Mouse (Mus musculus): ENCODE measurements around the gene Gm4981.
"Not testable (repeated sequence)": the region's sequence is repeated elsewhere in the genome, so short reads cannot be mapped to it uniquely, and the experiment has no call there.

Gm4981 gene

DNA sequence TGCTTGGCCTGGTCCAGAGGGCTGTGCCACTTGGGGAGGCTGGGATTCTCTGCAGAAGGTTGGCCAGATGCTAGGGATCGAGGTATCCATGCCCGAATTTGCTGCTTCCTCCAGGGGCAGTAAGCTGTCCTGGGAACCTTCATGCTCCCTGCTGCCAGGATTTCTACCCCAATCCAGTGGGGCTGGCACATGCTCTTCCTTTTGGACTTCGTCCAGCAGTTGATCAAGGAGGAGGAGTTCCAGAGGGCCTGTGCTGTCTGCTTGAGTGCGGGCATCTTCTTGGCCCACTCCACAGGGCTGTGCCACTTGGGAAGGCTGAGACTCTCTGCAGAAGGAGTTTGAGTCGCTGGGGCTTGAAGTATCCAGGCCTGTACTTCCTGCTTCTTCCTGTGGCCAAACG, 13.3 kb downstream of the Gm4981 start:
- DNase-seq (ENCODE audit: low read depth, low spot score): not testable (repeated sequence)

DNA sequence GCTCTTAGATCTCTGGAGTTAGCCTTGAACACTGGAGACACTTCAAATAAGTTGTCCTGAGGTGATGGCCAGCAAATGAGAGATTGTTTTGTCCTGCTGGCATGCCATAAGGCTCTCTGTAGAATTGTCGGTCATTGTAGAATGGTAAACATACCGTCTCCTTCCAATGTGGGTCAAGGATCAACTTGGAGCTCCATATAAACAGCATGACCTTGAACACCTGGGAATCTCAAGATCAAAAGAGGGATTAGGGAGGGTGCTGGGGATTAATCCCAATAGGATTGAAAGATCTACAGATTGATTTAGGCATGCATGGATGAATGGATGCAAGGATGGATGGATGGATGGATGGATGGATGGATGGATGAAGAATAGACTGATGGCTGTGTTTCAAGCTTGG, 14.9 kb downstream of the Gm4981 start:
- DNase-seq (ENCODE audit: low read depth, low spot score): not testable (repeated sequence)

DNA sequence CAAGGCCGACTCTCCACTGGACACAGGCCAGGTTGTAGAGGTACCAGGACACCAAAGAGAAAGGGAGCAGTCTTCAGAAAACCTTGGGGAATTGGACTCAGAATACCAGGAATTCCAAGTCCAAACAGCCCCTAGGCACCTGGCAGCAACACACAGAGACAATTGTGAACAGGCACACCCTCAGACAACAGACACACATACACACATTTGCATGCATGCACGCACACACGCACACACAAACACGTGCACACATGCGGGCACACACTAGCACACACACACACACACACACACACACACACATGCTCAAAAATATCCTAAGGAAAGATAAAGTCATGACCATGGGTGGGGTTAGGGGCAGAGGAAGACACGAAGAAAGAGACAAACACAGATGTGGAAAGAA, 15.8 kb downstream of the Gm4981 start:
- no peak for DNase-seq (ENCODE audit: low read depth, low spot score)

DNA sequence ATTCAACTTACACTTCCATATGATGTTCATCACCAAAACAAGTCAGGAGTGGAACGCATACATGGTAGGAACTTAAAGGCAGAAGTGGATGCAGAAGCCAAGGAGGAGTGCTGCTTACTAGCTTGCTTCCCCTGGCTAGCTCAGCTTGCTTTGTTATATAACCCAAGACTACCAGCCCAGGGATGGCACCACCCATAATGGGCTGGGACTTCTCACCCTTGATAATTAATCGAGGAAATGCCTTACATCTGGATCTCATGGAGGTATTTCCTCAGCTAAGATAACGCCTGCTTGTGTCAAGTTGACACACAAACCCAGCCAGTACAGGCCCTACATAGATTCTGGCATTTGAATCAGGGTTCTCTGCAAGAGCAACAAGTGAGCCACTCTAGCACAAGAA, 19.1 kb downstream of the Gm4981 start:
- no peak for DNase-seq (ENCODE audit: low read depth, low spot score)

DNA sequence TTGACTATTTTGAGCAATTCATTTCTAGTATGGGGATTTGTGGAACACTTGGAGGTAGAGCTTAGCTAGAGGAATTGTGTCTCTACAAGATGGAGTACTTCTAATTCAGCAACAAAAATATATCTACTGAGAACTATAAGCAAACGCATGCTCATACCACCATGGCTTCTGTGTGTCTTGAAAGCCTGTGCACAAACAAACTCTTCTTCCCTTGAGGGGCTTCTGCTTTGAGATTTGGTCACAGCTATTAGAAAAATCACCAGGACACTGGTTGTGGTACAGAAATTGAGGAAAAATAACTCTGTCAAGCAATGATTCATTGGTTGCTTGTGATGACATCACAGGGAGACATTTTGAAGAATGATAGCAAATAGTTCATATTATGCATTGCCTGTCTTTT, 21.1 kb downstream of the Gm4981 start:
- DNase-seq (ENCODE audit: low read depth, low spot score): no peak

DNA sequence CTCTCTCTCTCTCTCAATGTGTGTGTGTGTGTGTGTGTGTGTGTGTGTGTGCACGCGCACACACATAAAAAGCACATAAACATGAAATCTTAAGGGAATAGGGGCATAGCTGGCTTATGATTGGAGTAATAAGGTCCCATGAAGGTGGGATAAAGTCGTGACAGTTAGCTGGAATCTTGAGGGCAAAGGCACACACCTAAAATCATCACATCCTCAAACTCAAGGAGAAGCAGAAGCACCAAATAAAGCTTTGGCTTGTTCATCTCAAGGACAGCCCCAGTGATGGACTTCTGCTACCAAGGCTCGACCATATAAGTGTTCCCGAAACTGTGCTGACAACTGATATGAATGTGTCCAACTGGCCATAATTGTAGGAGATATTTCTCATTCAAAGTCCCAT, 21.6 kb downstream of the Gm4981 start:
- no peak for DNase-seq (ENCODE audit: low read depth, low spot score)

DNA sequence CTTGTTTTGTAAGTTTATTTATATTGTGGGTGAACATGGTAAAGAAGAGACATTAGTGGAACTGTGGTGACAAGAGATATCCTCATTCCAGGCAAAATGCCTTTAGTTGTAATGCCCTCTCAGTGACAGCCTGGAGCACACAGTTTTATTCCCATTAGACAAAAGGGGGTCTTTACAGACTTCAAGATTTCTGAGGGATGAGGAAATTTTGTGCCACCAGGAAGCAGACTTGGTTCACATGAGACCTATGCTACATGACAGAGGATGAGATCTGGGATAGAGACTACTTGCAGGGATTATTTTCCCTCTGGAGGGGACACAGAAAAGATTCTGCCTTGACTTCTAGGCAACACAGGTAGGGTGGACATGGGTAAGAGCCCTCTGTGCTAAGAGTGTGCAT, 22.0 kb downstream of the Gm4981 start:
- DNase-seq (ENCODE audit: low read depth, low spot score): no peak

DNA sequence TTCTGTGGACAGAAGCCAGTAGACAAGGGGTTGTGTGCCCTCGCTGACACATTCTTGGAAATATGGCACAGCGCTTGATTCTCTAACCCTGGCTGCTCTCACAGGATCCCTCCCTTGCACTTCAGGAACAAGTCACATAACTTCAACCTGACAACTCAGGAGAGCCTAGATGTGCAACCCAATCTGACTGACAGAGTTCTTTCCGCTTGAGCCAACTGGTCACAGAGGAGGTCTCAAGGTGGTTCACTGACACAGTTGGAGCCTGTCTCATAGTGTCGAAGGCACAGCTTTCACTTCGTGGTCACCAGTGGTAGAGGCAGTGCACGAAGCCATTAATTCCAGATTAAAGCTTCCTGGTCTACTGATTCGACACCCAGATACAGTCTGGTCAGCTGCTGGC, 24.3 kb downstream of the Gm4981 start:
- no peak for DNase-seq (ENCODE audit: low read depth, low spot score)

DNA sequence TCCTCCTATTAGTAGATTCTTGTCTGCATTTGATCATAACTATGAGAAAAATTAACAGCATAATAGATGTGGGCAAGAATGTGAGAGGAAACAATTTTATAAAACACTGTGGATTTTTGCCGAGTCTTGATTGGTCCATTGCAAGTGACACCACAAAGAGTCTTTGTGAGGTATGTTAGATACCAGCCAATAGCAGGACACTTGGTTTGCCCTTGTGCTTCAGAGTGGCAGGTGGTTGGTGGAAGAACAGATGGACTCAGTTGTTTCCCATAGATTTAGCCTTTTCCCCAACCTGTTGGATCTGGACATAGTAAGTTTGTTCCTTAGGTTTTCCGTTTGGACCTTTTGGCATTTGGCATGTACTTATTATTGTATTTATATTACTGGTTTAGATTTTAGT, 25.3 kb downstream of the Gm4981 start:
- DNase-seq (ENCODE audit: low read depth, low spot score): no peak

DNA sequence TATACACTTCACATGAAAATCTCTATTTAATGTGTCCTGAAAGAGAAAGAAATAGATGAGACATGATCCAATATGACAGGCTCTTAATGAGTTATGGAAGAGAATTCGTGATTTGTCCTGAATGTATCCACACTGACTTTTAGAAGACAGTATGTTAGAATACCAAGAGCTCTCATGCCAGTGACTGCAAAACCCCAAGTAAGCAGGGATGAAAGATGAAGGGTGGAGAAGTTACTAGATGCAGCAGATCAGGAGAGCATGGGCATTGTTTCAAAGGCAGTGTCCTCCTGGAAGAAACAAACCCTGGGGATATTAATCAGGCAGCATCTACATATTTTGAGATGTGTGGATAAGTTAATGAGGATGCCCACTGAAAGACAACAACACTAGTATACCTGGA, 26.0 kb downstream of the Gm4981 start:
- DNase-seq (ENCODE audit: low read depth, low spot score): no peak

DNA sequence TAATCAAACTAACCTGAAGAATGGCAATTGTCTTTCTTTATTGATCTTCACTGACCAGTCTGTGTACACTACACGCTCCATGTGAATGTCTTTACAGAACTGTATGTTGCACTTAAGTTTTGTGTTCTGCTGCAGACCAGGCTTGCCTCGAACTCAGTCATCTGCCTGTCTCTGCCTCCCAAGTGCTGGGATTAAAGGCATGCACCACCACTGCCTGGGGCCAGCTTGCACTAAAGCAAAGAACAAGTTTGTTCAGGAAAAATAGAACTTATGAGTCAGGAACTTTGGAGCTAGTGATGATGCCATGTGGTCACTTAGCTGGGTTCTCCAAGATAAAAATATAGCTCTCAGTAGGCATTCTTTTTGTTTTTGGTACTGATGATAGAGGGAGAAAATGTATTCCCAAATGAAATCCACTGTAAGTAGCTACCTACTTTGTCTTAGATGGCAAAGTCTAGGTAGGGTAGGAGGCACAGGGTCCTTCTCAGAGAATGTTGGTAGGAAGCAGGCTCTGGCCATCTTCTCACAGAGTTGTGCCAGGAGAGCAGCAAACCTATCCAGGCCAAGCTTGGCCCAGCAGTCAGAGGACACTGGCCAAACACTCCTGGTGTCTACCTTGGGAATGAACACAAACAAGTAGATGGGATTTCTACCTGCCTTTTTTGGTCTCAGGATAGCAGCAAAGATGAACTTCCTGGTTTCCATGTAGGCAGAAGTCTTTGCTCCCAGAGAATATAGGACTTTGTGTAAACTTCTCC, 26.6 kb downstream of the Gm4981 start:
- DNase-seq (ENCODE audit: low read depth, low spot score): no peak

DNA sequence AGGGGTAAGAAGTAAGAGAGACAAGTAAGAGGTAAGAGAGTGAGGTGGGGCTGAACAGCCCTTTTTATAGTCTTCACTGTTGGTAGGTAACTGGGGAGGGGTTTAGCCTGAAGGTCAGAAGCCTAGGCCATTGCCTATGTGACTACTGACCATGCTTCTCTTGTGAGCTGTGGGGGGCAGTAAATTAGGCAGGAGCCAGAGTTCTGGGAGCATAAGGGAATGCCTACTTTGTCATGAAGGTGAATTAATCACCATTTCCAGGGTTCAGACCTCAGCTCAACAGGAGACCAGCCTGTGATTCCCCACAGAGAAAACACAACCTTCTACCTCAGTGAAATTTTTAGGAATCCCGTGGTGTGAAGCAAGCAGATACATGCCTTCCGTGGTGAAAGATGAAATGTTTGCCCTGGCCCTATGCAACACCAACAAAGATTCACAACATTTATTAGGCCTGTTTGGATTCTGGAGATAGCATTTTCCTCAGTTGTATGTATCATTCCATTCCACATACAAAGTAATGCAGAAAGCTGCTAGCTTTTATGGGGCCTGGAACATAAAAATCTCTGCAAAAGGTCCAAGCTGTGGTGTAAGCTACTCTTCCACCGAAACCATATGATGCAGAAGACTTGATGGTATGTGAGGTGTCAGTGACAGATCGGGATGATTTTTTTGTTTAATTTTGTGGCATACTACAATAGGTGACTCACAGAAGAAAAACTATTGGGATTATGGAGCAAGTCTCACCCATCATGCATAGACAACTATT, 29.7 kb downstream of the Gm4981 start:
- no peak for DNase-seq (ENCODE audit: low read depth, low spot score)

DNA sequence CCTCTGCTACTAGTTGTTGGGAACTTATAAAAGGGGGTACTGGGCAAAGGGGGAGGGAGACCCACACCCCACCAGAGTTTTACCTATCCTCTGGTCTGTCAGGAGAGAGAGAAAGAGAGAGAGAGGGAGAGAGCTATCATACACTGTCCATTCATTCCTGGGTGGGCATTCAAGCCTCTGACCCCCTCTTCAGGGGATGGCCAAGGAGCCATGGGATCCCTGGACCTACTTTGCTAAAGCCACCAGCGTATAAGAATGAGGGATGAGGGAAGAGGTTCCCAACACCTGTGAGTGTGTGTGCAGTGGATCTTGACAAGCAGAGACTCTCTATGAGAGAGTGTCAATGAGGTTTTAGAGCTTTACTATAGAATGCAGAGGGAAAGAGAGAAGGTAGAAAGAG, 30.5 kb downstream of the Gm4981 start:
- no peak for DNase-seq (ENCODE audit: low read depth, low spot score)
